Mouse (Mus musculus): ENCODE results near the gene Ahsa1. TPM values are rescaled to one million over a fixed set of nuclear protein-coding genes. Genes with fewer than 3 reads are reported as not detected.

The Ahsa1 gene
- 39.7 and 41.5 TPM in 2 replicates for polyA plus RNA-seq (2012; rRNA removed)

DNA sequence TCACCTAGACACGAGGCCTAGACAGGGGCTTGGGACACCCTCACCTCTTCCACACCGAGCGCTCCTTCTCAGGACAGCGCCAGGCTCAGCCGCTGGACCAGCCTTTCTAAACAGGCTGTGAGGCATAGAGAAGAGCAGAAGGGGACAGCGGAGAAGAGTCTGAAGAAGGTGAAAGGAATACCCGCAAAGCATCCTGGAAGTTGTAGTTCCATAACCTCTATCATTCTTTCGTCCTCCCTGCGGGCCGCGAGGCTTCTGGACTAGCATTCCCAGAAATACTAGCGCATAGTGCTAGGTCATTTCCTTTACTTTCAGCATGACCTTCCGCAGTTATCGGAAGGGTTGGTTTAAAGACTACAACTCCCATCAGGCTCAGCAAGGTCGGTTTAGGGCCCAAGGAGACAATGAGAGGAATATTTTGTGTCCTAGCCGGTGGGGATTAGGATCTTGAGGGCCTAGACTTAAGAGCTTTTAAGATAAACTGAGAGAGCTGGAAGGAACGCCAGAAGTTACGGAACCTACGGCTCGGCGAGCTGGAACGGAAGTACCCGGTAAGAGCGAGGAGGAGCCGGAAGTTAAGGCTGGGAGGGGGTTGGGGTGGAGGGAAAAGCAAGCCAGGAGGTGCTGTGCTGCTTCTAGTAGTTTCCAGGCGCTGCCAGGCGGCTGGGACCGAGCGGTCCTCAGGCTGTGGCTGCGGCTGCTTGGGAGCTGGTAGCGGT lies at the start of gene Ahsa1, which contains the start of gene Vipas39:
TSS of gene Ahsa1 (plus strand) at position 372 of the 719 bp plus-strand sequence.
TSS of gene Vipas39 (minus strand) at position 149 of the 719 bp plus-strand sequence.
- peak; percentile 81 to 96 for DNase-seq (ENCODE audit: low read depth in 1 of 2, low spot score in 2 of 2)
- Histone ChIP-seq H3K27ac (ENCODE audit: insufficient read depth, low read length) (peak within 1 kb of the TSS; percentile 90), H3K27me3 (ENCODE audit: control insufficient read depth, insufficient read depth, low read length) (no peaks in the 10 kb centered on the region), H3K4me1 (ENCODE audit: control insufficient read depth, insufficient read depth, insufficient read length) (peaks cover 4% of the 10 kb centered on the region; the same call in 1 of the 2 replicates), H3K4me3 (ENCODE audit: extremely low read depth, insufficient read depth, insufficient read length) (peak within 1 kb of the TSS; percentile 86), H3K36me3 (ENCODE audit: control insufficient read depth, insufficient read depth, low read length) (peaks cover 22% of the 10 kb centered on the region)
- WGBS = under 1% methylated on average over 31 of the region's 31 CpGs
- TF ChIP-seq CTCF (IDR thresholded peaks at IDR 0.05; ENCODE audit: extremely low read depth, insufficient read depth, insufficient read length, insufficient replicate concordance) (no peak), POLR2A (IDR thresholded peaks at IDR 0.05; ENCODE audit: low read depth, low read length) (peak; percentile 80)

GRCm38 (mm10) chr12:87217596-87217995 lies 48.7 kb upstream of the Ahsa1 start:
- no peak for TF ChIP-seq CTCF (IDR thresholded peaks at IDR 0.05; ENCODE audit: extremely low read depth, insufficient read depth, insufficient read length, insufficient replicate concordance)
- TF ChIP-seq POLR2A (IDR thresholded peaks at IDR 0.05; ENCODE audit: low read depth, low read length) = no peak
- H3K4me1 ChIP-seq (ENCODE audit: control insufficient read depth, insufficient read depth, insufficient read length) = no peaks in the 10 kb centered on the region
- H3K27me3 ChIP-seq (ENCODE audit: control insufficient read depth, insufficient read depth, low read length) = no peaks in the 10 kb centered on the region
- H3K27ac ChIP-seq (ENCODE audit: insufficient read depth, low read length) = no peak overlapping the region
- no peaks in the 10 kb centered on the region for H3K36me3 ChIP-seq (ENCODE audit: control insufficient read depth, insufficient read depth, low read length)
- no peak for DNase-seq (ENCODE audit: low read depth in 1 of 2, low spot score in 2 of 2)
- H3K4me3 ChIP-seq (ENCODE audit: extremely low read depth, insufficient read depth, insufficient read length) = no peak overlapping the region

GRCm38 (mm10) chr12:87219362-87219761 lies 46.9 kb upstream of the Ahsa1 start:
- WGBS = 91% methylated on average over 7 of the region's 7 CpGs
- no peak overlapping the region for H3K4me3 ChIP-seq (ENCODE audit: extremely low read depth, insufficient read depth, insufficient read length)
- TF ChIP-seq POLR2A (IDR thresholded peaks at IDR 0.05; ENCODE audit: low read depth, low read length) (no peak), CTCF (IDR thresholded peaks at IDR 0.05; ENCODE audit: extremely low read depth, insufficient read depth, insufficient read length, insufficient replicate concordance) (no peak)

DNA sequence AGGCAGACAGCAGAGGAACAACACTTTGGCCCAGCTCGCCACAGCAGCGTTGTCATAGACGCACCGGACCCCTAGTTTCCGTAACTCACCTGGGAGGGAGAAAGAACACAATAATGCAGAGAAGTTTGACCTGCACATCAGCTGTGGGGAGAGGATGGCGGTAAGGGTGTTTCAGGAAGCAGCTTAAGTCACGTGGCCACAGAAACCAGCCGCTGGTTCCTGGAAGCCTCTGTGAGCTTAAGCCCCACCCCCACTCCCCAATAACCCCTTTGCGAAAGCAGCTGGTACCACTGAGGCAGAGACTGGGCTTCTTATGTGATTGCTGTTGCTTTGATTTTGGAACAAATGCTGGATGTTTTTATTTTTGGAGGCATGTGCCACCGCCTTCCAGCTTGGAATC lies 41.3 kb upstream of the Ahsa1 start:
- WGBS = 56% methylated on average over 10 of the region's 10 CpGs
- Histone ChIP-seq H3K36me3 (ENCODE audit: control insufficient read depth, insufficient read depth, low read length) (no peaks in the 10 kb centered on the region; the same call in 1 of the 2 replicates), H3K4me3 (ENCODE audit: extremely low read depth, insufficient read depth, insufficient read length) (no peak overlapping the region), H3K27me3 (ENCODE audit: control insufficient read depth, insufficient read depth, low read length) (no peaks in the 10 kb centered on the region), H3K4me1 (ENCODE audit: control insufficient read depth, insufficient read depth, insufficient read length) (no peaks in the 10 kb centered on the region), H3K27ac (ENCODE audit: insufficient read depth, low read length) (no peak overlapping the region)
- no peak for DNase-seq (ENCODE audit: low read depth in 1 of 2, low spot score in 2 of 2)
- no peak for TF ChIP-seq CTCF (IDR thresholded peaks at IDR 0.05; ENCODE audit: extremely low read depth, insufficient read depth, insufficient read length, insufficient replicate concordance)
- no peak for TF ChIP-seq POLR2A (IDR thresholded peaks at IDR 0.05; ENCODE audit: low read depth, low read length)

More at GRCm38 (mm10) chr12:87219362-87219761, 46.9 kb upstream of the Ahsa1 start:
- no peaks in the 10 kb centered on the region; the same call in 1 of the 2 replicates for H3K36me3 ChIP-seq (ENCODE audit: control insufficient read depth, insufficient read depth, low read length)
- H3K27me3 ChIP-seq (ENCODE audit: control insufficient read depth, insufficient read depth, low read length) = no peaks in the 10 kb centered on the region
- no peak for DNase-seq (ENCODE audit: low read depth in 1 of 2, low spot score in 2 of 2)
- no peak overlapping the region for H3K27ac ChIP-seq (ENCODE audit: insufficient read depth, low read length)
- H3K4me1 ChIP-seq (ENCODE audit: control insufficient read depth, insufficient read depth, insufficient read length) = no peaks in the 10 kb centered on the region

- no peak for DNase-seq (ENCODE audit: low read depth in 1 of 2, low spot score in 2 of 2)
- WGBS = 82% methylated on average over 7 of the region's 7 CpGs
- Histone ChIP-seq H3K27me3 (ENCODE audit: control insufficient read depth, insufficient read depth, low read length) (no peaks in the 10 kb centered on the region), H3K36me3 (ENCODE audit: control insufficient read depth, insufficient read depth, low read length) (no peaks in the 10 kb centered on the region; the same call in 1 of the 2 replicates), H3K4me3 (ENCODE audit: extremely low read depth, insufficient read depth, insufficient read length) (no peak overlapping the region), H3K27ac (ENCODE audit: insufficient read depth, low read length) (no peak overlapping the region), H3K4me1 (ENCODE audit: control insufficient read depth, insufficient read depth, insufficient read length) (no peaks in the 10 kb centered on the region)
- TF ChIP-seq POLR2A (IDR thresholded peaks at IDR 0.05; ENCODE audit: low read depth, low read length) (no peak), CTCF (IDR thresholded peaks at IDR 0.05; ENCODE audit: extremely low read depth, insufficient read depth, insufficient read length, insufficient replicate concordance) (no peak)
Measured at GRCm38 (mm10) chr12:87226801-87227200, 39.5 kb upstream of the Ahsa1 start.

GRCm38 (mm10) chr12:87229633-87230032 lies 36.6 kb upstream of the Ahsa1 start:
- Histone ChIP-seq H3K4me1 (ENCODE audit: control insufficient read depth, insufficient read depth, insufficient read length) (no peaks in the 10 kb centered on the region), H3K4me3 (ENCODE audit: extremely low read depth, insufficient read depth, insufficient read length) (no peak overlapping the region), H3K36me3 (ENCODE audit: control insufficient read depth, insufficient read depth, low read length) (no peaks in the 10 kb centered on the region), H3K27me3 (ENCODE audit: control insufficient read depth, insufficient read depth, low read length) (no peaks in the 10 kb centered on the region), H3K27ac (ENCODE audit: insufficient read depth, low read length) (no peak overlapping the region; the same call in 1 of the 2 replicates)
- TF ChIP-seq POLR2A (IDR thresholded peaks at IDR 0.05; ENCODE audit: low read depth, low read length) (no peak), CTCF (IDR thresholded peaks at IDR 0.05; ENCODE audit: extremely low read depth, insufficient read depth, insufficient read length, insufficient replicate concordance) (no peak)
- whole genome bisulfite sequencing = 75% methylated on average over 2 of the region's 2 CpGs
- no peak for DNase-seq (ENCODE audit: low read depth in 1 of 2, low spot score in 2 of 2)

DNA sequence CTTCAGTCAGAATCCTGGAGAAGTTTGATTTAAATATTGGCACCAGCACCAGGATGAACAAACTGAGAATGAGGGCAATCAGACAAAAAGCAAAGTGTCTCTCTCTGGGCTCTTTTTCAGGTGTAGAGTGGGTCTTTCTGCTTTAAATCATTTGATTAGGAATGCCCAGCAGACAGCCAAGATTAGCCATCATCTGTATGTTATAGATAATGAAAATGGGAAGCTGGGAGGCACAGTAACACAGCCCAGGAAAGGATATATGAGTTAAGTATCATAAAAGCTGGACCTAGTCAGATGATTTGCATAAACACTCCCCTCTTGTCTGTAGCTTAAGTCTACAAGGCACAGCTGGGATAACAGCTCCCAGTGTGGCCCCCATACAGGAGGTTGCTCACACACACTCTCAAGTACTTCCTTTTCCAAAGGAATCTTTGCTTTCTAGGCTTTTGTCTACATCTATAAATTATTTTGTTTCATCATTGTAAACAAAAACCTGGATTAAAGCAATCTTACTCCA lies 35.8 kb upstream of the Ahsa1 start:
- Histone ChIP-seq H3K27ac (ENCODE audit: insufficient read depth, low read length) (no peak overlapping the region), H3K4me3 (ENCODE audit: extremely low read depth, insufficient read depth, insufficient read length) (no peak overlapping the region), H3K4me1 (ENCODE audit: control insufficient read depth, insufficient read depth, insufficient read length) (no peaks in the 10 kb centered on the region), H3K27me3 (ENCODE audit: control insufficient read depth, insufficient read depth, low read length) (no peaks in the 10 kb centered on the region), H3K36me3 (ENCODE audit: control insufficient read depth, insufficient read depth, low read length) (no peaks in the 10 kb centered on the region)
- no peak for DNase-seq (ENCODE audit: low read depth in 1 of 2, low spot score in 2 of 2)
- TF ChIP-seq CTCF (IDR thresholded peaks at IDR 0.05; ENCODE audit: extremely low read depth, insufficient read depth, insufficient read length, insufficient replicate concordance) = no peak
- no peak for TF ChIP-seq POLR2A (IDR thresholded peaks at IDR 0.05; ENCODE audit: low read depth, low read length)
